Mouse (Mus musculus) embryo, embryonic 10.5 days (tissue): ENCODE data around the gene Csrp2.

ENCODE experiments used
- DNase-seq: peaks from one replicate; pipeline ENCODE4 v3.0.0-alpha.2; 2015; ENCODE audit warnings: low spot score

The Csrp2 gene

GRCm38 (mm10) chr10:110931161-110931912 lies 11.7 kb downstream of the Csrp2 start:
- peak; percentile 56 for DNase-seq

- peak; percentile 66 for DNase-seq
These were observed 12.4 kb downstream of the Csrp2 start for GRCm38 (mm10) chr10:110931913-110932560.

GRCm38 (mm10) chr10:110933584-110933983 lies 14.0 kb downstream of the Csrp2 start:
- no peak for DNase-seq

DNA sequence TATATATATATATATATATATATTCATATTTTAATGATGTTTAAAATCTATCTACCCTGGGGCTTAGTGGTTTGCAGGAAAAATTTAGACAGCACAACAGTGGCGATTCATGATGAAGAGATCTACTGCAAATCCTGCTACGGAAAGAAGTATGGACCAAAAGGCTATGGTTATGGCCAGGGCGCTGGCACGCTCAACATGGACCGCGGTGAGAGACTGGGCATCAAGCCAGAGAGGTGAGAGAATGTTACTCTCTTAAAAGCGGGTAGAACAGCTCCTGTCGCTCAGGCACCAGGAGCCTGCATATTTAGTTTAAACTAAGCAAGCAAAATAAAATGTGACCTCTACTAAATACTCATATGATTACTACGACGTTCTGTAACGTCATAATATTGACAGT lies 15.5 kb downstream of the Csrp2 start:
- DNase-seq: no peak

- DNase-seq: no peak
These were observed 16.1 kb downstream of the Csrp2 start for GRCm38 (mm10) chr10:110935669-110936068.

- DNase-seq: no peak
These were observed 18.8 kb downstream of the Csrp2 start for GRCm38 (mm10) chr10:110938361-110938760.

- no peak for DNase-seq
These were observed 19.4 kb downstream of the Csrp2 start for GRCm38 (mm10) chr10:110938841-110939549.

DNA sequence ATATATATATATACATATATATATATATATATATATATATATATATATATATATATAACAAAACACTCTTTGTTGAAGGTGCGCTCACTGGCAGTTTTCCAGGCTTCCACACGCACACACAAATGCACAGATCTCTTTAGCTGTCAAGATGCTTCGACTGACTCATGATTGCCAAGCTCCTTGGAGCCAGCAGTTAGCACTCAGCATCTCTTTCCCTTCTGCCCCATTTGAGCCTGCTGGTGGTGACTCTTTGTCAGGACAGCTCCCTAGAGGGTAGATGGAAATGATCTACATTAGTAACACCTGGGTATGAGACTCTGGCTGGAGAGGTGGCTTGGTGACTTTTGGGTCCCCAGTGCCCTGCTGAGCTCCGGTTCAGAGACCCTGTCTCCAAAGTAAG lies 20.1 kb downstream of the Csrp2 start:
- DNase-seq: no peak

DNA sequence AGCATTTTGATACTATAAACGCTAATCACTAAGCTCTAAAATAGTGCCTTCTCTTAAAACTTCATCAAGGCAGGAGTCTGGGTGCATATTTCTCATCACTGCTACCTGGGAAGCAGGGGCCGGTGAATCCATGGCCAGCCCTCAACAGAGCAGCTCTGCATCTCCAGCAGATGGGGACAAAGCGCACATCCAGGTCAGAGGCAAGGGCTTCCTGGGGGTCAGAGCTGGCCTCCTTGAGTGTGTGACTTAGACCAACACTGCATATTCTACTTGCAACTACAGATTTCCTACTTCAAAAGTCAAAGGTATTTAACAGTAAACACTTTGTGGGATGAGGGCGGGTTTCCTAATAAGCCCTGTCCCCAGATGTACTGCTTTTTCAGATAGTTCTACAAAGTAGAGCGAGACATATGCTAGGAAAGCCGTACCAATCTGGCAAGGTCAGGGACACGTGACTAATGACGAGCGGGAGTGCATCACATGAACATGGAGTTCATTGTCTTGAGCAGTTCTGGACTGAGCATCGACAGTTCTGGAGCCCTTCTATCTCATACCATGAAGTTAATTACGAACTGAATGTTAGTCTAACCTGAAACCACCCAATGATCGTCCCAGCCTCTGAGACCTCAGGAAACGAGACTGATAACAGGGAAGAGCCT lies 21.3 kb downstream of the Csrp2 start:
- peak; percentile 37 for DNase-seq

GRCm38 (mm10) chr10:110941968-110942367 lies 22.4 kb downstream of the Csrp2 start:
- no peak for DNase-seq

DNA sequence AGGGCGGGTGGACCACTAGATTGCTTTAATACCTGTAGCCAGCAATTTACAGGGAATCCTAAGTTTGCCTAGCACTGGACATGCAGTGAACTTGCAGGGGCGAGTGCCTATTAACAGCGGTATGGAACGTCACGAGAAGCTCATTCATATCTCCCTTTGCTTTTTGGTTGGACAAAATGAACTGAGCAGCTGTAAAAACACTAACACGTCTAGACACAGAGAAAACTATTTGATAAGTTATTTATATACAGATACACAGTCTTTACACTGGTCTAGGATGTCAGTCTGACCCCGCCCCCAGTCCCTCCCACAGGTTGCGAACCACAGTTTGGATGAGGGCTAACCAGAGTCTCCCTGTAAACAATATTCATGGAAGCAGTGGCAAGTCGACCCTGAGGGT lies 23.2 kb downstream of the Csrp2 start:
- DNase-seq: no peak

DNA sequence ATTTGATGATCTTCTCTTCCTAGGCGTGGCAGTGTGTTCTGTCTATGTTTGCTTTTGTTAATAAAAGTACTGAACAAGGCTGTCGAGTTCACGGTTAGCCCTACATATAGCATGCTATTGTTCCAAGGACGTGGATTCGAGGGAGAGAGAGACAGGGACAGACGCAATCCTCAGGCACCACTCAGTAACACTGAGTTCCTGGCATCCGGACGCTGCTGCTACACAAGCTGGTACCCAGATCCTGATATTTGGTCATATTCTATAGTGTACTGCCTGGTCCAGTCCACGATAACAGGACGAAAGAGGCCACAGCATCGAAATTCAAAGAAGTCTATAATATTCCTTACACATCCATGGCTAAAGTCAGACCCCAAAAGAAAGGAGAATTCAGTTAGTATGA lies 24.6 kb downstream of the Csrp2 start:
- DNase-seq: no peak

DNA sequence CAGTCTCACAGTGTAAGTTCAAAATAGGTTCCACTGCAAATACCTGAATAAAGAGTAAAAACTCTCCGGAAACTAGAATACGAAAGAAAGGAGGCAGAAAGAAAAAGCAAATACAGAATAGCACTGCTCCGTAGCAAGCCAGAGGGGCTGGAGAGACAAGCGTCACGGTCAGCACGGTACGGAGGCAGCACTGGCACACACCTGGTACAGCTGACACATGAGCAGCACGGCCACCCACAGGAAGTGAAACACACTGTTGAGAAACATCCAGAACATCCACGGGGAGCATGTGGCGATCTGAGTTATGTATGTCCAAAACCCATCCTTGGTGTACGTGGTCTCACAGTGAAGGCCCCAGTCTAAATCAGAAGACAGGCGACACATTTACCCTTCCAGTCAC lies 26.4 kb downstream of the Csrp2 start:
- no peak for DNase-seq

DNA sequence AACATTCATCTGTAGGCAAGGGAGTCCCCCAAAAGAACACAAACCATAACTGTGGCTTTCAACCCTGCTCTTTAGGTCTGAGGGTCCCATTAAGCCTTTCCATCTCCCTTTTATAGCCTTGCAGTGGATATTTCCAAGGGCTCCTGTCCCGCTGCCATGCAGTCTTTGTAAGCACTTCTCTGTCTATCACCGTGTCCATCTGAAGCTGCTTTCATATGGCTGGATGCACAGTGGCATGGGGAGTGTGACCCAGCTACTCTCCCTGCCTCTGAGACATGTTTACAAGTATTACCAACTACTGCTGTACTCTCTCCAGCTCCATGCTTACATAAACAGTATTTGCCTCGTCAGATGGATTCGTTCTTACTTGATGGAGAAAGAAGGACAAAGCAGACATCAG lies 28.0 kb downstream of the Csrp2 start:
- no peak for DNase-seq

DNA sequence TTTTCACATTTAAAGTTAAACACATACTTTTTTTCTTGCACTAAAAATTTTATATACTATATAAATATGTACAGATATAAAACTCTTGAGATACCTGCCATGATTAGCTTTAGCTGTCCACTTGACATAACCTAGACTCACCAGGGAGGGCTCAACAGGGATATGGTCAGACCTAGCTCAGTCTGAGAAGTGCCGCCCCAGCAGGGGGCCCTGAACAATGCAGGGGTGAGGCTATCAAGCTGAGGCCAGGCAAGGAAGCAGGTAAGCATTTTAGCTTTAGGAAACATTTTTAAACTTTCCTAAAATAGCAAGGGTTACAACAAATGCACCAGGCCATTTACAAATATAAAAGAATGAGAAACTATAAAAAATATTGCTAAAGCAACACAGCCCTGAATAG lies 31.5 kb downstream of the Csrp2 start:
- no peak for DNase-seq

DNA sequence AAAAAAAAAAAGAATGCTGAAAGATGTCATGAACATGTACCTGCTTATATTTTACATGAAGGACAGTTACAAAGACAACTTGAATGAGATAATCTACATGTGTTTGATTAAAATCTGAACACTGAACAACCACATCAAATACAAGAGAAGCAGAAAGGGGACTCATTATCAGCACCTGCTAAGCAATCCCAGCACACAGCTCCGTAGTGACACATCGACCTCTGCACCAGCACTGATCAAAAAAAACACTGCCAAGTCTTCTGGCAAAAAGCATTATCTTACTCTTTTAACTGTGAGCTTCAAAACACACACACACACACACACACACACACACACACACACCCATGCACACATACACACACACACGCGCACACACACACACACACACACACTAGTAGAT lies 32.2 kb downstream of the Csrp2 start:
- DNase-seq: no peak

DNA sequence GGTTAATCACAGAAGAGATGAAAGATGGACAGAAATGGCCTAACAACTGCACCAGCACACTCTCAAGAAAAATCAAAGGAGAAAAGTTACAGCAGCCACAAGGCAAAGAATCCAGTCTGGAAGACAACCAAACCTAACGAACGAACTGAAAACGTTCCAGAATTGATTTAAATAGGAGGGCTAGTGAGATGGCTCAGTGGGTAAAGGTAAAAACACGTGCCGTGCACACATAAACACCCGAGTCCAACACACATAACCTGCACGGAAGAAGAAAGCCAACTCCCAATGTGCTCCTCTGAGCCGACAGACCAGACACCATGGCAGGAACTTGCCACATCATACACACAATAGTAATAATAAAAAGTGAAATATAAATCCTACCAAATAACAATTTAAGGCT lies 32.7 kb downstream of the Csrp2 start:
- DNase-seq: no peak

DNA sequence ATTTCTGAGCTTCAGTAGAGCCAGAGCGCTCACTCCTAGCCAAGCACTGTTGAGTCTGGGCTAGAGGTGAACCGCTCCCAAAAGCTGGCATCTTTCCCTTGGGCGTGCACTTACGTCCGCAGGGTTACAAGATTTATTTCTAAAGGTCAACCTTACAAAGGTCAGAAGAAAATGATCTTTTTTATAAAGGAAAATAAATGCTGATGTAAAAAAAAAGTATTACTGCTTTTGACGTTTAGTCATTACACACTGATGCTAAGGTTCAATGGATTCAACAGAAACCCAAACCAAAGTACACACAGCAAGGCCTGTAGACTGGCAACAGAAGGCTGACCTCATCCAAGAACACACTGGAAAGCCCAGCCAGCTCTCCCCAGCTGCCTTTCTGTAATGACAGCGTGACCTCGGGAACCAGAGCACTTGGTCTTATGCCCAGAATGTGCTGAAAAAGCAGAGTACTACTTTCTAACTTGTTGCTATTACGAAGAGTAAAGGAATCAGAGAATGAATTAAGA lies 33.4 kb downstream of the Csrp2 start:
- no peak for DNase-seq

GRCm38 (mm10) chr10:110958879-110959278 lies 39.3 kb downstream of the Csrp2 start:
- no peak for DNase-seq

GRCm38 (mm10) chr10:110959781-110960180 lies 40.2 kb downstream of the Csrp2 start:
- no peak for DNase-seq

DNA sequence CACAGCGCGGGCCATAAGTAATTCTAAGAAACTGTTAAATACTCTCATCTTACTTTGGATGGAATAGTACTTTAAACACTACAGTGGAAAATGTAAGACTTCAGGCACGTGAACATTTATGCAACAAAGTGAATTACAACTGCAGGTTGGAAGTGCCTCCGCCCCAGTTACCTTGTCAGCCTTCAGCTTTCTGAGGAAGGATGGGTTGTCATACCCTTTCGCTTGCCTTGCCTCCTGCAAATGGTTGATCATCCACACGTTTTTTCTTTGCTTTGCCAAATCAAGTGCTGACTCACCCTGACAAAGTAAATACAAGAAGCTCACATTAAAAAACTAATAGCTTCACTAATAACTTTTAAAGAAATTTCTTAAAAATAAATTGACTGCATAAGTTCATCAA lies 41.3 kb downstream of the Csrp2 start:
- no peak for DNase-seq

DNA sequence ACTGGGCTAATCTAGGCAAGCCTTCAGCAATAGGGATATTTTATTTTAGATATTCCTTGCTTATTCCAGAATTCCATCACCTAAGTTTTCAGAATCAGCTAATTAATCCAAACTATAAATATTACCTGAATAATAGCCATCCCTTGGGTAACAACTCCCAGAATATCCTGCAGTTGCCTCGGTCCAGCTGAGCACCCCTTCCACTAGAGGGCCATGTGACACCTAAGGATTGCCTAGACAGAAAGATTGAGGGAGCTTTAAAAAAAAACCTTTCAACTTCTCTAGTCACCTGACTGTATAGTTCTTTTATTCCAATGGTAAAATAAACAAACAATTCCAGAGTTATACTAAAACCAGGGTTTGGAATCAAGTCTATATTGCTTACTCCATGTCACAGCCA lies 42.6 kb downstream of the Csrp2 start:
- no peak for DNase-seq
